Mouse (Mus musculus): ENCODE results near the gene Nufip2.
"Not testable (repeated sequence)": the region's sequence is repeated elsewhere in the genome, so short reads cannot be mapped to it uniquely, and the experiment has no call there.

The Nufip2 gene

GRCm38 (mm10) chr11:77709039-77709438 lies 23.1 kb downstream of the Nufip2 start:
- in situ Hi-C loops (cut with MboI, MseI), result no loop called here

GRCm38 (mm10) chr11:77713736-77714135 lies 27.8 kb downstream of the Nufip2 start:
- in situ Hi-C loops (cut with MboI, MseI), result no loop called here

- in situ Hi-C loops (cut with MboI, MseI), result no loop called here
Measured at GRCm38 (mm10) chr11:77719055-77719454, 33.1 kb downstream of the Nufip2 start.

GRCm38 (mm10) chr11:77721389-77721788 lies 35.4 kb downstream of the Nufip2 start:
- in situ Hi-C loops (cut with MboI, MseI), result loop anchor here (5.0 kb wide), 1 partner anchor 169 kb away; no protein-coding TSS in a partner anchor

GRCm38 (mm10) chr11:77724766-77725165 lies 38.8 kb downstream of the Nufip2 start:
- in situ Hi-C loops (cut with MboI, MseI), result loop anchor here (5.0 kb wide), 1 partner anchor 172 kb away; no protein-coding TSS in a partner anchor

- in situ Hi-C loops (cut with MboI, MseI), result no loop called here
Measured at GRCm38 (mm10) chr11:77725183-77725582, 39.2 kb downstream of the Nufip2 start, which contains the start of gene Cryba1. Cryba1 (minus strand) TSS chr11:77725283.

GRCm38 (mm10) chr11:77728587-77728986 lies 42.6 kb downstream of the Nufip2 start:
- in situ Hi-C loops (cut with MboI, MseI), result no loop called here

- in situ Hi-C loops (cut with MboI, MseI), result no loop called here
Measured at GRCm38 (mm10) chr11:77737289-77737688, 51.3 kb downstream of the Nufip2 start.

GRCm38 (mm10) chr11:77738555-77738954 lies 52.6 kb downstream of the Nufip2 start:
- in situ Hi-C loops (cut with MboI, MseI), result no loop called here

GRCm38 (mm10) chr11:77743966-77744365 lies 58.0 kb downstream of the Nufip2 start:
- in situ Hi-C loops (cut with MboI, MseI), result loop anchor here (5.0 kb wide), 2 partner anchors 73 to 213 kb away; no protein-coding TSS in a partner anchor

- in situ Hi-C loops (cut with MboI, MseI), result no loop called here
Measured at GRCm38 (mm10) chr11:77746652-77747051, 60.7 kb downstream of the Nufip2 start.

GRCm38 (mm10) chr11:77747103-77747502 lies 61.1 kb downstream of the Nufip2 start:
- in situ Hi-C loops (cut with MboI, MseI), result not testable (repeated sequence)

GRCm38 (mm10) chr11:77748996-77749395 lies 63.0 kb downstream of the Nufip2 start:
- in situ Hi-C loops (cut with MboI, MseI), result no loop called here

- in situ Hi-C loops (cut with MboI, MseI), result no loop called here
Measured at GRCm38 (mm10) chr11:77752525-77752924, 66.6 kb downstream of the Nufip2 start.

- in situ Hi-C loops (cut with MboI, MseI), result no loop called here
Measured at GRCm38 (mm10) chr11:77753469-77753868, 67.5 kb downstream of the Nufip2 start.

- in situ Hi-C loops (cut with MboI, MseI), result no loop called here
Measured at GRCm38 (mm10) chr11:77760031-77760430, 74.1 kb downstream of the Nufip2 start.

GRCm38 (mm10) chr11:77762783-77763672 lies 77.1 kb downstream of the Nufip2 start, which contains the start of gene Myo18a:
Myo18a (plus strand) TSS chr11:77763246.
- in situ Hi-C loops (cut with MboI, MseI), result no loop called here

GRCm38 (mm10) chr11:77763673-77764340 lies 77.9 kb downstream of the Nufip2 start:
- in situ Hi-C loops (cut with MboI, MseI), result no loop called here

GRCm38 (mm10) chr11:77764694-77765458 lies 78.9 kb downstream of the Nufip2 start:
- in situ Hi-C loops (cut with MboI, MseI), result no loop called here

- in situ Hi-C loops (cut with MboI, MseI), result no loop called here
Measured at GRCm38 (mm10) chr11:77765459-77765777, 79.5 kb downstream of the Nufip2 start.

- in situ Hi-C loops (cut with MboI, MseI), result no loop called here
Measured at GRCm38 (mm10) chr11:77766351-77767001, 80.5 kb downstream of the Nufip2 start.

All from regulatory T cell (primary cell).